Mouse (Mus musculus): ENCODE results near the gene Bag5. TPM values are rescaled to one million over a fixed set of nuclear protein-coding genes. Genes with fewer than 3 reads are reported as not detected.
"Not testable (repeated sequence)": the region's sequence is repeated elsewhere in the genome, so short reads cannot be mapped to it uniquely, and the experiment has no call there.

The Bag5 gene
- polyA plus RNA-seq, 1 experiment, result 16.2 TPM

DNA sequence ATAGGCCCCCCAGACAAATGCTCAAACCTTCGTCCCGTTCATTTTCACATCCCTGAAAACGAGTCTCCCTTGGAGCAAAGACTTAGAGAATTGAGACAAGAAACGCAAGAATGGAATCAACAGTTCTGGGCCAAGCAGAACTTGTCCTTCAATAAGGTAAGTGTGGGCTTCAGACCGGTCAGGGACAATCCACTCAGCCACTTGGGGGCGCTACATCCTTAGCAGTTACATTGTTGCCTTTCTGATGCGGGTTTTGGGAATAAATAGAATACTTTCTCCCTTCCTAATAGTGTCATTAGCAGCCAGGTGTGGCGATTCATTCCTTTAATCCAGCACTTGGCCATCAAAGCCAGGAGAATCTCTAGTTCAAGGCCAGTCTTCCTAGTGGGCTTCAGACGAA lies 9.6 kb upstream of the Bag5 start:
- Histone ChIP-seq H3K27ac (replicated peaks; ENCODE audit: low read depth, low read length) (no peak overlapping the region), H3K4me1 (ENCODE audit: control insufficient read depth, insufficient read depth, insufficient read length, low read length) (peaks cover 16% of the 10 kb centered on the region), H3K4me3 (ENCODE audit: insufficient read depth, low read depth, low read length) (no peak overlapping the region)

DNA sequence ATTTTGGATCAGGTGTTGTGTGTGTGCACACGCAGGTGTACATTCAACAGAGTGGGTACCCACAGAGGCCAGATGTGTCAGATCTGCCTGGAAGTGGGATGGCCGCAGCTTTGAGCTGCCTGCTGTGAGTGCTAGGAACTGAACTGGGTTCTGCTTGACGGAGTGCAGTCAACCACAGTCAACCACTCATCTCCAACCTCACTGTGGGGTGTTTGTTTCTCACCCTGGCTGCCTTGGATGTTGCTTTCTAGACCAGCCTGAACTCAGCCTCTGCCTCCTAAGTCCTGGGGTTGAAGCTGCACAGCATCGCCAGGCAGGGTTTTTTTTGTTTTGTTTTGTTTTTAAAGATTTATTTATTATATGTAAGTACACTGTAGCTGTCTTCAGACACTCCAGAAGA lies 7.2 kb upstream of the Bag5 start:
- Histone ChIP-seq H3K27ac (replicated peaks; ENCODE audit: low read depth, low read length) (no peak overlapping the region), H3K4me1 (ENCODE audit: control insufficient read depth, insufficient read depth, insufficient read length, low read length) (peaks cover 6% of the 10 kb centered on the region), H3K4me3 (ENCODE audit: insufficient read depth, low read depth, low read length) (no peak overlapping the region)

DNA sequence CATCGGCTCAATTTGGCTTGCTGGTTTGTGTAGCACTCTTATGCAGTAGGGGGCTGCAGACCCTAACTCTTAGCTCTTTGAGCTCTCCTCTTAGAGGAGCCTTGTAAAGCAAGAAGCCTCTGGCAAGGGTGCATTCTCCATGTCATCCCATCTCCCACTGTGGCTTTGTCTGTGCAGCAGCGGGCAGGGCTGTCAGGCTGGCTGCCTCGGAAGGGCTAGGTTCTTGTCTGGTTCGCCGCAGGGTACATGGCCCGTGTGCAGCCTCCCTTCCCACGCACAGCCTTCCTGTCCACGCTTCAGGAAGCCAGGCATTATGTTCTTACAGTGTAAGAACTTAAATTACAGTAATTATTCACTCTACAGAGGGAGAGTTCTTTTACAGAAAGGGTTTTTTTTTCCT lies 5.6 kb upstream of the Bag5 start:
- H3K27ac ChIP-seq (replicated peaks; ENCODE audit: low read depth, low read length), result no peak overlapping the region
- no peak overlapping the region for H3K4me3 ChIP-seq (ENCODE audit: insufficient read depth, low read depth, low read length)
- peaks cover 7% of the 10 kb centered on the region; the same call in 1 of the 2 replicates for H3K4me1 ChIP-seq (ENCODE audit: control insufficient read depth, insufficient read depth, insufficient read length, low read length)

DNA sequence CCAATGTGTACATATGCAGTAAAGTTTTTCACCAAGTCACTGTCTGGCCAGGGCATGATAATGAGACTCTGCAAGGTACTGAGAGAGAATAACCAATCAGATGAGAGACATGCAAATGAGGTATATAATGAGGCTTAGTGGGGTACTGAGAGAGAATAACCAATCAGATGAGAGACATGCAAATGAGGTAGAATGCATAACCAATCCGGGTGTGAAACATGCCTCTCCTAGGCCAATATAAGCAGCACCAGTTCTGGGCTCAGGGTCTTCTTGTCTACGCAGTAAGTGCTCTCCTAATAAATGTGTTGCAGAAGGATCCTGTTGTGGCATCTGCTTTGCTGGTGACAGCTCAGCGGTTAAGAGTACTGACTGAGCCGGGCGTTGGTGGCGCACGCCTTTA lies 3.4 kb upstream of the Bag5 start:
- no peak overlapping the region for H3K4me3 ChIP-seq (ENCODE audit: insufficient read depth, low read depth, low read length)
- no peak overlapping the region for H3K27ac ChIP-seq (replicated peaks; ENCODE audit: low read depth, low read length)
- peaks cover 13% of the 10 kb centered on the region for H3K4me1 ChIP-seq (ENCODE audit: control insufficient read depth, insufficient read depth, insufficient read length, low read length)

DNA sequence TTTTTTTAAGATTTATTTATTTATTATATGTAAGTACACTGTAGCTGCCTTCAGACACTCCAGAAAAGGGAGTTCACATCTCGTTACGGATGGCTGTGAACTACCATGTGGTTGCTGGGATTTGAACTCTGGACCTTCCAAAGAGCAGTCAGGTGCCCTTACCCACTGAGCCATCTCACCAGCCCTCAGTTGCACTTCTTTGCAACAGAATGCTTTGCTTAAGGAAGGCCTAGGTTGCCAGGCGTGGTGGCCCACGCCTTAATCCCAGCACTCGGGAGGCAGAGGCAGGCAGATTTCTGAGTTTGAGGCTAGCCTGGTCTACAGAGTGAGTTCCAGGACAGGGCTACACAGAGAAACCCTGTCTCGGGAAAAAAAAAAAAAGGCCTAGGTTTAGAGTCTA lies 823 bp upstream of the Bag5 start:
- peaks cover 14% of the 10 kb centered on the region for H3K4me1 ChIP-seq (ENCODE audit: control insufficient read depth, insufficient read depth, insufficient read length, low read length)
- H3K4me3 ChIP-seq (ENCODE audit: insufficient read depth, low read depth, low read length), result peak overlapping the region; percentile 32; the same call in 1 of the 2 replicates
- H3K27ac ChIP-seq (replicated peaks; ENCODE audit: low read depth, low read length), result not testable (repeated sequence)

DNA sequence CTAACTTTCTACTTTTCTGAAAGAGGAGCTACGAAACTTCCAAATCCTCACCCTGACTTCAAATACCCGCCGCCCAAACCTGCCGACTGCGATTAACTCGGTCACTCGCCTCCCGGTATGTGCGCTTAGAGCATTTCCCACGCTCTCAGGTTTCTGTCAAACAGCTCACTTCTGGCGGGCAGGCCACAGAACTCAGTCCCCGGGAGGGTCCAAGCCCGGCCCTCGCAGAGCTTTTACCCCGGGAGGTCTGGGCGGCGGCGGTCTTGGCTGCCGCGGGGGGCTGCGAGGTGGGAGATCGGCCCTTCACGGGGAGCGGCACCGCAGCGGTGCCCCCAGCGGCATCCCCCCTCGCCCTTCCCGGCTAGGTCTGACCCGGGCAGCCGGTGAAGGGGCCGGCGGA lies 581 bp downstream of the Bag5 start:
- Histone ChIP-seq H3K4me1 (ENCODE audit: control insufficient read depth, insufficient read depth, insufficient read length, low read length) (peaks cover 16% of the 10 kb centered on the region), H3K27ac (replicated peaks; ENCODE audit: low read depth, low read length) (peak overlapping the region; percentile 73), H3K4me3 (ENCODE audit: insufficient read depth, low read depth, low read length) (peak overlapping the region; percentile 86)

DNA sequence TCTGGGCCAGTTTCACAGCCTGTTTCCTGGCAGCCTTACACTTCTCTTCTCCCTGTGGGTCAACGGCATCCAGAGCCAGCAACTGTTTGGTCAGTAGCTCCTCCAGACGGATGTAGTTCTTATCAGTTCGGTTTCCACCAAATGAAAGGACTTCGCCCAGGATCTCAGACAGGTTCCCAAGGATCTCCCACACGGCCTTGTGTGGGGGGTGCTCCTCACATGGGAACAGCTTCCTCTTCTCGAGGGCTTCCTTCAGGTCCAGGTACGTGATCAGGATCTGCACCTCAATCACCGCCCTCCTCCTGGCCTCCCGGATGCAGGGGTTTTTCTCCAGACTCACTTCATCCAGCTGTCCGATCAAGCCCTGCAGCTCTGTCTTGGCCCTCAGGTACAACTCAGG lies 3.0 kb downstream of the Bag5 start:
- H3K4me1 ChIP-seq (ENCODE audit: control insufficient read depth, insufficient read depth, insufficient read length, low read length), result peaks cover 25% of the 10 kb centered on the region
- H3K27ac ChIP-seq (replicated peaks; ENCODE audit: low read depth, low read length), result no peak overlapping the region
- no peak overlapping the region for H3K4me3 ChIP-seq (ENCODE audit: insufficient read depth, low read depth, low read length)

DNA sequence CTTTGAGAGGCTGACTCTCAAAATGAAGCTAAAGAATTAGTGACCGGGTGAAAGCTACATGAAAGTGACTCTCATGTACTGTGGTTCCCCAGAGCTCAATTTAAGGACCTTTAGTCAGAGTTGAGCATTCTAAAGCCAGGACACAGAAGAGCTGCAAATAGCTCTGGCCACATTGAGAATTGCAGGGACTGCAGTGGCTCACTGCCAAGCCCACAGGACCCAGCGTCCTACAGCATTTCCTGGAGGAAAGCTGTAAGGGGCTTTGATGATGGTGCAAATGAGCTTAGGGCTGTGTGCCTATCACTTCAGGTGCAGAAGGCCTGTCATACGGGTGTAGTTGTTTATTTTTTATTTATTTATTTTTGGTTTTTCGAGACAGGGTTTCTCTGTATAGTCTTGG lies 4.9 kb downstream of the Bag5 start:
- no peak overlapping the region for H3K4me3 ChIP-seq (ENCODE audit: insufficient read depth, low read depth, low read length)
- H3K27ac ChIP-seq (replicated peaks; ENCODE audit: low read depth, low read length), result peak overlapping the region; percentile 51
- peaks cover 30% of the 10 kb centered on the region for H3K4me1 ChIP-seq (ENCODE audit: control insufficient read depth, insufficient read depth, insufficient read length, low read length)

DNA sequence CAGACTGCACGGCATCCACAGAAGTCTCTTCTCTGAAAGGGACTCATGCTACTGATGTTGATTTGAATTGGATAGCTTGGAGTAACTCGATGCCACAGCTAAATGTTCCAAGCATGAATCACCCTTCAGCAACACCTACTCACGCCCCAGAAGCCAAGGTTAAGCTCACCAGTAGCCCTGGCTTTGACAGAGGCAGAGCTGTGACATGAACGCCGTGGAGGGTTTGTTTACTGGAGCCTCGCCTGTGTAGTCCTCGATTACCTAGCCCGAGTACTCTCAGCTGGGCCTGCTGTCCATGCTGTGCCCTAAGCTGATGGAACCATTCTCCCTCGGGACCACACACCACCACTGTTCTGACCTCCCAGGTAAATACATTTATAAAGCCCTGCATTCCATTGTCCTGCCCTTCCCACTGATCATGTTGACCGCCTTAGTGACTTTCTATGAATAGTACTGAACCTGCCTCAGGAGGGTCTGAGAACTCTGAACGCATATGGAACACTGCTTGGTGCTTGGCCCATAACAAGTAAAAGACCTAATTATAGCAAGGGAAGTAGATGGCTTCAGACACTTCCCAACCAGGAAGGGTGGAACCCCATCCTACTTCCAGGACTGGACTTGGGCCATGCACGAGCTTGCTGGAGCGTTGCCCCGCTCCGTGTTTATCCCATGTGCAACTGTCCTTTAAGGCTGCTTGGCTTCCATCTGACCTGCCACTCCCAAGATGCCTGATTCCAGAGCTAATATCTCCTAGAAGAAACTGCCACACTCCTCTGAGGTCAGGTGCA lies 7.7 kb downstream of the Bag5 start:
- Histone ChIP-seq H3K27ac (replicated peaks; ENCODE audit: low read depth, low read length) (peak overlapping the region; percentile 93), H3K4me1 (ENCODE audit: control insufficient read depth, insufficient read depth, insufficient read length, low read length) (peaks cover 23% of the 10 kb centered on the region), H3K4me3 (ENCODE audit: insufficient read depth, low read depth, low read length) (no peak overlapping the region)

DNA sequence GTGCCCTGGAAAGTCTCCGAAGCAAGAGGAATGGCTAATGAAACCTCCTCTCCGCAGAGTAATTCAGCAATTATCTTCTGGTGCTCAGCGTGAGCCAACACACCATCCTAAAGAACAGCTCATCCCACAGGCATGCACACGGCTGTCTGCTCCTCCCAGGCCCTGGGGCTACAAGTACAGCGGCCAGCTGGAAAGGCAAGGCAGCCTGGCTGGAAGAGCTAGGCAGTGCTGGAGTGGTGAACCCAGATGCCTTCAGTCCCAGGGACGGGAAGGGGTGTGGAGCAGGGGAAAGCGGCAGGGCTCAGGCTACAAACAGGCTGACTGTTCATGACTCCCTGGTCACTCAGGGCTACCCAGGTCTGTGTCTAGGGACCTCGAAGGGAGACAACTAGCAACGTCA lies 8.4 kb downstream of the Bag5 start:
- peaks cover 23% of the 10 kb centered on the region for H3K4me1 ChIP-seq (ENCODE audit: control insufficient read depth, insufficient read depth, insufficient read length, low read length)
- H3K27ac ChIP-seq (replicated peaks; ENCODE audit: low read depth, low read length), result peak overlapping the region; percentile 93
- H3K4me3 ChIP-seq (ENCODE audit: insufficient read depth, low read depth, low read length), result no peak overlapping the region

DNA sequence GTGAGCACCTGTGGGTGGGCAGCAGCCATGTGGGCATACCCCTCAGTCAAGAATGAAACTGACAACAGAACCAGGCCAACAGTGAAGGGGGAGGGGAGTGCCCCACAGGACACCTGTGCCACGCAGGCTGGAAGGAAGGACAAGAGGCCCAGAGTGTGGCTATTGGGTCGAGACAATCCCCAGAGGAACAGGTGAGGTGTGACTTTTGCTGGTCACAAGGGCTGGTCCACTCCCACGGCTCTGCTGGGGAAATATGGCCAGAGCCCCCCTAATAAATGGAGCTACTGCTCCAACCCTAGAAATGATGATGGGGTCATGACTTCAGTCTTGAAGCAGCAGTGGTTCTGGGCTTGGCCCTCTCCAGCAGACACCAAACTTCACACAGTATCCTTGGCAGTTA lies 9.8 kb downstream of the Bag5 start:
- Histone ChIP-seq H3K27ac (replicated peaks; ENCODE audit: low read depth, low read length) (no peak overlapping the region; the same call in 1 of the 2 replicates), H3K4me1 (ENCODE audit: control insufficient read depth, insufficient read depth, insufficient read length, low read length) (peaks cover 29% of the 10 kb centered on the region), H3K4me3 (ENCODE audit: insufficient read depth, low read depth, low read length) (no peak overlapping the region)

DNA sequence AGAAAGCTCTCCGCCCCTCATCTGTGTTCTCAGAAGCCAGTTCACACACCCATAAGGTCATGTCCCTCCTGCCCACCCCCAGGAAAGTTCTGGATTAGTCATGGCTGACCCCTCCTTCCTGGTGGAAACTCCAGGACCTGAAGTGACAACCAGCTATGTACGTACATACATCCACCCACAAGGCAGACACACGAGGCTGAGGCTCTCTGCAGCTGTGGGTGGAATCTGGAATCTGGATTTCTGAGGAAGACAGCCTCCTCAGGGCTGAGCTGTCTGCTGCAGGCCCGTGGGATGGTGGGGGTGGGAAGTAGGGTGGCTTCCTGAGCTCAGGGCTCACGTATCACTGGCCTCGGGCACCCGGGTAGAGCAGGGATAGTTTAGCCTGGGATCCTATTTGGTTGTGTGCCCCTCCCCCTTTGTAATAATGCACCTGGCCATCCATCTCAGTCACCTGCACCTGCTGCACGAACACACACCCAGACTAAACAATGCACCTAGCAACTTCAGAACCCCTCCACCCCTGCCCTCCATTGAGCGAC lies 12.1 kb downstream of the Bag5 start:
- H3K4me1 ChIP-seq (ENCODE audit: control insufficient read depth, insufficient read depth, insufficient read length, low read length), result peaks cover 27% of the 10 kb centered on the region
- H3K27ac ChIP-seq (replicated peaks; ENCODE audit: low read depth, low read length), result no peak overlapping the region

DNA sequence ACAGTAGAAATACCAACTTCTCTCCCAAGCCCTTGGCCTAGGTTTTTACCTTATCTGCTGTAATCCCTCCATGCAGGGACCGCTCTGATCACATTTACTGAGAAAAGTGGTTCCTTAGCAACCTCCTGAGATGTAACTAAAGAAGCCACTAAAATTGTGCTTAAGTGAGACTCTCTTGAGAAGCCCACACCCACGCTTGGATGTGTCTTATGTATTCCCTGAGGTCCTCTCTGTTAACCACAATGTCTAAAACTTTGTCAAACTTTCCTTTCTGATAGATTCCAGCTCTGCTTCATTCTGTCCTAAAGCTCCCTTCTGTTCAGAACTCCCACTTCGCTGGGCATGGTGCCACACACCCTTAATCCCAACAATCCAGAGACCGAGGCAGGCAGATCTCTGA lies 13.5 kb downstream of the Bag5 start:
- Histone ChIP-seq H3K4me1 (ENCODE audit: control insufficient read depth, insufficient read depth, insufficient read length, low read length) (peaks cover 22% of the 10 kb centered on the region), H3K4me3 (ENCODE audit: insufficient read depth, low read depth, low read length) (no peak overlapping the region), H3K27ac (replicated peaks; ENCODE audit: low read depth, low read length) (no peak overlapping the region)

More for the DNA sequence above, 12.1 kb downstream of the Bag5 start:
- H3K4me3 ChIP-seq (ENCODE audit: insufficient read depth, low read depth, low read length), result no peak overlapping the region

DNA sequence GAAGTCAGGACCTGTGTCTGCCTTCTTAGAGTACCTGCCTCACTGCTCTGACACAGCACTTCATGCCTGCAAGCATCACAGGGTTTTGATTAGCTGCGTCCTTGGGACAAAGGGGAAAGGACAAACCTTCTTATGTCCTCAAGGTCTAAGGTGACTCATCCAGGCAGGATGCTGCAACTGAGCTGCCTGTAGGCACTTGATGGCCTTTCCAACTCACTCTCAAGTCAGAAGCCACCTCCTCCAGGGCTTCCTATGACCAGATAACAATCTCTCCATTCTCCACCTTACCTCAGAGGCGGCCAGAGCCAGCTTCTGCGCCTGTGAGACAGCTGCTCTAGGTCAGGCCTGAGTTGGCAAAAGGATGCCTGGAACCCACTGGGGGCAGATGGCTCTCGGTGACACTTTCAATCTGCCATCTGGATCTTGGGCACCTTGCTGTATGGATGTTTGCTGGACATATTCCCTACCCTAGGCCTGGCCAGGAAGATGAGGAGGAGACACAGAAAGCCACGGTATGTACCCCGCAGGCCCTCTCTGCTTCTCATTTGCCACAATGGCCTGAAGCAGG lies 14.6 kb downstream of the Bag5 start:
- peak overlapping the region; percentile 60 for H3K27ac ChIP-seq (replicated peaks; ENCODE audit: low read depth, low read length)
- H3K4me1 ChIP-seq (ENCODE audit: control insufficient read depth, insufficient read depth, insufficient read length, low read length), result peaks cover 29% of the 10 kb centered on the region
- no peak overlapping the region for H3K4me3 ChIP-seq (ENCODE audit: insufficient read depth, low read depth, low read length)

DNA sequence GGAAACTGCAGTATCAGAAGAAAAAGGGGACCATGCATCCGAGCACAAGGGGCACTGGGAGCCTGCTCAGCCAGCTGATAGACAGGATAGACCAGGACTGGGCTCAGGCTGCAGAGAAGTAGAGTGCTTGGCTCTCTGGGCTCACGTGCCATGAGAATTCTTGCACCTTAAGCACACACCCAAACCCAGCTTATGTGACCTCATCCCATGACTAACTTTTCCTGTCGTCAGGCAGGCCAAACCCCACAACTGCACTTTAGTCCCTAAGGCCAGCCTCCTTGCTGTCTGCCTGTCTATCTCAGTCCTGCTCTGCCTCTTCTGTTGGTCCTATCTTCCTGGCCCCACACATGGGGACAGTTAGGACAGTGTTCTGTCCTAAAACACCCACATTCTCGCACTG lies 15.3 kb downstream of the Bag5 start:
- Histone ChIP-seq H3K4me3 (ENCODE audit: insufficient read depth, low read depth, low read length) (no peak overlapping the region), H3K4me1 (ENCODE audit: control insufficient read depth, insufficient read depth, insufficient read length, low read length) (peaks cover 29% of the 10 kb centered on the region), H3K27ac (replicated peaks; ENCODE audit: low read depth, low read length) (peak overlapping the region; percentile 60)

DNA sequence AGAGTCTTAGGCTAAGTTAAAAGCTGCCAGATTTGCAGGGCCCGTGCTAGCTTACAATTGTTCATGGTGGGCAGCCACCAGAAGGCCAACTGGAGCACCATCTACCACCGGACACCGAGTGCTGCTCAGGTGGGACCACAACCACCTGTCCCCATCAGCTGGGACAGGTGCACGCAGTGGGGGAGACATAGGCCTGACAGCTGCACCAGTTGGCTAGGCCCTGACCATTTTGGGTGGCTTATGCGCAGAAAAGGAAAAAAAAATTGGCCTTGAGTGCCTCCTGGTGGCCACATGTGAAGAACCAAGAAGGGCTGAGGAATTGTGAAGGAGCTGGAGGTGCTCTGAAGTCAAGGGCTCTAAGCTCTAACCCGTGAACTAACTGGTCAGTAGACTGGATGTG lies 16.8 kb downstream of the Bag5 start:
- Histone ChIP-seq H3K4me3 (ENCODE audit: insufficient read depth, low read depth, low read length) (no peak overlapping the region), H3K4me1 (ENCODE audit: control insufficient read depth, insufficient read depth, insufficient read length, low read length) (peaks cover 29% of the 10 kb centered on the region), H3K27ac (replicated peaks; ENCODE audit: low read depth, low read length) (no peak overlapping the region)

All from brown adipose tissue, adult 24 weeks (tissue).